ENCODE assay signal across 10 mouse cellular contexts in genomic region chr11:6881614-6882013, GRCm38 (mm10). TPM values are rescaled to one million over a fixed set of nuclear protein-coding genes. Genes with fewer than 3 reads are reported as not detected.
DNase-seq lines count a peak whose midpoint lies in the region; ATAC-seq and TF ChIP-seq lines count a peak whose summit lies in the region.
"Had no signal": no experiment of that assay in that cellular context is flagged by ENCODE, and none has a peak within 500 bp of the region (broad histone marks: within the 10 kb centered on the region; RNA-seq: fewer than 3 reads in every experiment).

No protein-coding gene starts in this region.

- WGBS in small intestine, adult 2 months = 46% methylated on average over 5 of the region's 5 CpGs
- 55% methylated on average over 5 of the region's 5 CpGs for whole genome bisulfite sequencing in limb, embryonic 10.5 days

- intact Hi-C loops in left cerebral cortex, postnatal 36 days (cut with DNase I) = no loop called here

- TF ChIP-seq POLR2A in small intestine, adult 2 months (IDR thresholded peaks at IDR 0.05; ENCODE audit: low read depth, low read length) = no peak

- no peaks in the 10 kb centered on the region for H3K9me3 ChIP-seq in limb, embryonic 10.5 days (replicated peaks)

- no peaks in the 10 kb centered on the region for H3K36me3 ChIP-seq in small intestine, adult 2 months (ENCODE audit: control insufficient read depth, insufficient read depth, low read length)
- H3K36me3 ChIP-seq in limb, embryonic 10.5 days = no peaks in the 10 kb centered on the region

- H3K4me3 ChIP-seq in small intestine, adult 2 months (ENCODE audit: low read depth, low read length) = no peak overlapping the region
- no peak overlapping the region for H3K4me3 ChIP-seq in limb, embryonic 10.5 days

- no peaks in the 10 kb centered on the region for H3K4me1 ChIP-seq in small intestine, adult 2 months (ENCODE audit: control insufficient read depth, insufficient read depth, insufficient read length, low read length)
- H3K4me1 ChIP-seq in limb, embryonic 10.5 days = 0 out of 2 replicates have a peak, but pooled peaks cover 5% of the 10 kb centered on the region

- no peak overlapping the region for H3K27ac ChIP-seq in small intestine, adult 2 months (ENCODE audit: insufficient read depth, low read depth, low read length)
- no peak overlapping the region for H3K27ac ChIP-seq in limb, embryonic 10.5 days

- no peak for ATAC-seq in activated CD4-positive, CD25-positive, alpha-beta regulatory T cell, adult 4 months

- peak; percentile 53 for DNase-seq in kidney, adult 9 months
- DNase-seq in kidney, postnatal 14 days = no peak
- DNase-seq in R1 (ENCODE audit: low read depth, low spot score) = peak; percentile 84
- peak; percentile 38 to 67 for DNase-seq in cerebellum, postnatal 14 days
- DNase-seq in left cerebral cortex, postnatal 36 days (ENCODE audit: low spot score in 2 of 2) = no peak
- DNase-seq in limb, embryonic 10.5 days (ENCODE audit: low spot score) = no peak

- H3K27me3 ChIP-seq in small intestine, adult 2 months (ENCODE audit: control insufficient read depth, insufficient read depth, low read length) = no peaks in the 10 kb centered on the region
- no peaks in the 10 kb centered on the region for H3K27me3 ChIP-seq in limb, embryonic 10.5 days (ENCODE audit: low read depth, poor library complexity, severe bottlenecking)

- TF ChIP-seq CTCF in small intestine, adult 2 months (IDR thresholded peaks at IDR 0.05; ENCODE audit: extremely low read depth, insufficient read length, insufficient replicate concordance, low read depth, low read length) = peak; percentile 46; the same call in 1 of the 2 replicates

RNA-seq across cellular contexts. Expression of gene Gm11983, which starts 44.2 kb away (rescaled TPM):
- polyA plus RNA-seq in small intestine, adult 2 months (2012; rRNA removed) = not detected in 2 replicates
- not detected for total RNA-seq in left cerebral cortex, postnatal 36 days (2021)
- not detected for polyA plus RNA-seq in activated CD4-positive, CD25-positive, alpha-beta regulatory T cell, adult 4 months (2017; shearing (Covaris generic))
- not detected in 2 replicates for polyA plus RNA-seq in limb, embryonic 10.5 days (2016; fragmentation: Nextera tagmentation; extraction: Ambion mirVana)
- total RNA-seq: common myeloid progenitor, adult 5-6 weeks had no signal
- polyA plus RNA-seq: intestine, embryonic 14.5 days had no signal

Comparison
In these comparisons a context has a peak if more than half of its experiments do, and no peak if none do; other contexts are left out.
1. DNase-seq: peak in kidney, adult 9 months (single experiment), R1 (single experiment) and cerebellum, postnatal 14 days (2 of 2); none in kidney, postnatal 14 days (single experiment), left cerebral cortex, postnatal 36 days (0 of 2) and limb, embryonic 10.5 days (single experiment).